Mouse (Mus musculus) MEL (cell line): ENCODE measurements around the gene Doc2b. TPM values are rescaled to one million over a fixed set of nuclear protein-coding genes. Genes with fewer than 3 reads are reported as not detected.

Source experiments
- DNase-seq: peaks from one replicate; pipeline ENCODE4 v3.0.0; 2011; ENCODE audit warnings: low read depth, low spot score
- H3K27ac ChIP-seq: 2 replicates; pipeline ENCODE4 v1.5.1; 2012; ENCODE audit warnings: low read depth, mild to moderate bottlenecking, control low read depth, low read length, moderate library complexity; ENCODE audit not compliant: control insufficient read depth
- H3K27me3 ChIP-seq, 2 experiments: fragments of 150-350 bp in 1 of 2; sonication (generic) in 1 of 2; 2 replicates each; pipeline ENCODE4 v1.6.1; 2012; ENCODE audit warnings: low read length in 2 of 2, mild to moderate bottlenecking in 2 of 2, improper control_type of control experiment in 1 of 2, moderate library complexity in 1 of 2; ENCODE audit not compliant: insufficient read depth in 2 of 2, control insufficient read depth in 1 of 2
- H3K36me3 ChIP-seq, 2 experiments: 2 replicates each; pipeline ENCODE4 v1.6.1; 2012 to 2014; ENCODE audit warnings: low read length in 2 of 2, improper control_type of control experiment in 1 of 2, inconsistent platforms in 1 of 2, mild to moderate bottlenecking in 1 of 2; ENCODE audit not compliant: insufficient read depth in 2 of 2, control insufficient read depth in 1 of 2
- H3K4me1 ChIP-seq, 2 experiments: fragments of 150-350 bp in 1 of 2; sonication (generic) in 1 of 2; 2 replicates each; pipeline ENCODE4 v1.6.1; 2012; ENCODE audit warnings: low read length in 2 of 2, improper control_type of control experiment in 1 of 2, mild to moderate bottlenecking in 1 of 2; ENCODE audit not compliant: insufficient read depth in 2 of 2, control insufficient read depth in 1 of 2
- H3K4me3 ChIP-seq, 2 experiments: fragments of 150-350 bp in 1 of 2; sonication (generic) in 1 of 2; 2 replicates each; pipeline ENCODE4 v1.5.1; 2012; ENCODE audit warnings: low read depth in 2 of 2, low read length in 2 of 2, mild to moderate bottlenecking in 2 of 2, moderate library complexity in 2 of 2, control low read depth in 1 of 2, improper control_type of control experiment in 1 of 2; ENCODE audit not compliant: control insufficient read depth in 1 of 2, insufficient read depth in 1 of 2
- H3K79me2 ChIP-seq: 2 replicates; pipeline ENCODE4 v1.6.1; 2012; ENCODE audit warnings: mild to moderate bottlenecking, low read length, moderate library complexity; ENCODE audit not compliant: control insufficient read depth, poor library complexity, insufficient read depth
- H3K9ac ChIP-seq: 2 replicates; pipeline ENCODE4 v1.6.1; 2012; ENCODE audit warnings: low read depth, mild to moderate bottlenecking, control low read depth, low read length, moderate library complexity; ENCODE audit not compliant: control insufficient read depth, poor library complexity, severe bottlenecking
- H3K9me3 ChIP-seq: fragments of 150-350 bp; sonication (generic); replicated peaks from 2 replicates; pipeline ENCODE4 v1.6.1; 2012; ENCODE audit warnings: mild to moderate bottlenecking, low read length, improper control_type of control experiment, moderate library complexity; ENCODE audit not compliant: insufficient read depth
- HCFC1 ChIP-seq: IDR thresholded peaks from 2 replicates; pipeline ENCODE4 v1.6.1; 2012; ENCODE audit warnings: low read depth, mild to moderate bottlenecking, inconsistent platforms, low read length, improper control_type of control experiment, moderate library complexity
- MYC ChIP-seq: IDR thresholded peaks from 2 replicates; pipeline ENCODE4 v1.6.1; 2011; ENCODE audit warnings: low read depth, mild to moderate bottlenecking, low read length, improper control_type of control experiment, moderate library complexity
- POLR2A ChIP-seq, 2 experiments: IDR thresholded peaks; 2 replicates each; pipeline ENCODE4 v1.6.1; 2011 to 2012; ENCODE audit warnings: low read length in 2 of 2, mild to moderate bottlenecking in 2 of 2, control low read depth in 1 of 2, improper control_type of control experiment in 1 of 2, low read depth in 1 of 2, moderate library complexity in 1 of 2; ENCODE audit not compliant: control insufficient read depth in 1 of 2, insufficient read depth in 1 of 2, poor library complexity in 1 of 2
- TBP ChIP-seq: IDR thresholded peaks from 2 replicates; pipeline ENCODE4 v1.8.0; 2011; ENCODE audit warnings: low read depth, low read length, improper control_type of control experiment
- USF2 ChIP-seq, 2 experiments: IDR thresholded peaks; 2 replicates each; pipeline ENCODE4 v1.6.1; 2011 to 2012; ENCODE audit warnings: improper control_type of control experiment in 2 of 2, low read length in 2 of 2, borderline replicate concordance in 1 of 2, inconsistent platforms in 1 of 2, low read depth in 1 of 2, mild to moderate bottlenecking in 1 of 2; ENCODE audit not compliant: insufficient read depth in 1 of 2
- ZNF384 ChIP-seq: IDR thresholded peaks from 2 replicates; pipeline ENCODE4 v1.6.1; 2012; ENCODE audit warnings: low read depth, mild to moderate bottlenecking, inconsistent platforms, low read length, improper control_type of control experiment
- polyA plus RNA-seq, 2 experiments: library from polyadenylated mRNA; stranded (reverse) in 1 of 2; unstranded in 1 of 2; fragments of >175 nt in 1 of 2; fragments of >200 nt in 1 of 2; gene quantifications; 2 replicates each; pipeline versions ENCODE4 v1.2.1 to v1.2.4; 2012; ENCODE audit warnings: low replicate concordance in 2 of 2, low read depth in 1 of 2; ENCODE audit not compliant: insufficient read length in 2 of 2, insufficient read depth in 1 of 2, missing spikeins in 1 of 2
- total RNA-seq: library from RNA; depleted of rRNA; stranded (reverse); fragments of 300-350 nt; gene quantifications from 2 replicates; pipeline ENCODE4 v1.2.3, GENCODE M21; 2012

The Doc2b gene
- total and polyA plus RNA-seq, 3 experiments, result not detected

DNA sequence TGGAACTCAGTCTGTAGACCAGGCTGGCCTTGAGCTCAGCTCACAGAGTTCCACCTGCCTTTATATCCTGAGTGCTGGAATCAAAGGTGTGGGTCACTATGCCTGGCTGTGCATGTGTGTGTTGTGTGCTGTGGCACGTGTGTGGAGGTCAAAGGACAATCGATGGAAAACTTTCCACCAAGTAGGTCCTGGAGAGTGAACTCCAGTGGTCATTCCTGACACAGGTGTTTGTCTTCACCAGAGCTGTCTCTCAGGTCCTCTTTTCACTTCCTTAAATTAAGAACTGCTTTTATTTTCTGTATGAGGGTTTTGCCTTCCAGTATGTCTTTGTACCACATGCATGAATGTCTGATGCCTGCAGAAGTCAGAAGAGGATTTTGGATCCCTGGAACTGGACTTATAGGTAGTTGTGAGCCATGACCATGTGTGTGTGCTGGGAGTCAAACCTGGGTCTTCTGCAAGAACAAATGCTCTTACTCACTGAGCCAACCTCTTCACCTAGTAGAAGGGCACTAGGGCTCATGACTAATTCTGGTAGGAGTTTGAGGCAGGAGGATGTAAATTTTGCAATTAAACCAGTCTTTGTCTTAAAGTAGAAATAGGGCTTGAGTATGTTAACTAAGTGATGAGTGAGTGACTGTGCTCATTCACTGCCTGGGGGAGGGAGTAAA lies 57.9 kb downstream of the Doc2b start:
- TF ChIP-seq ZNF384, result no peak
- no peak for TF ChIP-seq POLR2A (IDR thresholded peaks at IDR 0.05; ENCODE audit: control insufficient read depth in 1 of 2, insufficient read depth in 1 of 2, low read depth in 1 of 2, low read length in 2 of 2, poor library complexity in 1 of 2)
- no peak for TF ChIP-seq USF2 (IDR thresholded peaks at IDR 0.05; ENCODE audit: borderline replicate concordance in 1 of 2, insufficient read depth in 1 of 2, low read depth in 1 of 2, low read length in 2 of 2)
- peaks cover 38 to 40% of the 10 kb centered on the region in 2 experiments for H3K4me1 ChIP-seq
- H3K9me3 ChIP-seq, result no peaks in the 10 kb centered on the region
- peaks cover 30 to 81% of the 10 kb centered on the region in 2 experiments for H3K36me3 ChIP-seq
- H3K9ac ChIP-seq, result no peak overlapping the region
- peaks cover 93% of the 10 kb centered on the region for H3K79me2 ChIP-seq
- H3K27me3 ChIP-seq, result no peaks in the 10 kb centered on the region
- peak; percentile 23 for DNase-seq
- H3K27ac ChIP-seq, result no peak overlapping the region
- no peak overlapping the region for H3K4me3 ChIP-seq

DNA sequence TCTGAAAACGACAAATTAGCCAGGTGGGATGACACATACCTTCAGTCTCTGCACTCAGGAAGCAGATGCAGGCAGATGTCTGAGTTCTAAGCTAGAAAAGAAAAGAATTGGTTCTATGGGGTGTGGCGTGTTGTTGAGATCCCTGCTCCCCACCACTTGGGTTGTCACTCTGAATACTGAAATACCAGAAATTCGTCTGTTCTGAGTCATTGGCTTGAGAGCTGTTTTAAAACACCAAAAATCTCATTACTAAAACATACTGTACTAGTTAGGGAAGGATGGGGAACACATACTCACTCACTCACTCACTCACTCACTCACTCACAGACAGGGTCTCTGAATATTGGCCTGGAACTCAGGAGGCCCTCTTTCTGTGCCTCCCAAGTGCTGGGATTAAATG lies 58.9 kb downstream of the Doc2b start:
- H3K9ac ChIP-seq, result 0 out of 2 replicates have a peak overlapping the region, but pooled peaks have one; percentile 10
- H3K4me1 ChIP-seq, result peaks cover 38% of the 10 kb centered on the region in 2 experiments

DNA sequence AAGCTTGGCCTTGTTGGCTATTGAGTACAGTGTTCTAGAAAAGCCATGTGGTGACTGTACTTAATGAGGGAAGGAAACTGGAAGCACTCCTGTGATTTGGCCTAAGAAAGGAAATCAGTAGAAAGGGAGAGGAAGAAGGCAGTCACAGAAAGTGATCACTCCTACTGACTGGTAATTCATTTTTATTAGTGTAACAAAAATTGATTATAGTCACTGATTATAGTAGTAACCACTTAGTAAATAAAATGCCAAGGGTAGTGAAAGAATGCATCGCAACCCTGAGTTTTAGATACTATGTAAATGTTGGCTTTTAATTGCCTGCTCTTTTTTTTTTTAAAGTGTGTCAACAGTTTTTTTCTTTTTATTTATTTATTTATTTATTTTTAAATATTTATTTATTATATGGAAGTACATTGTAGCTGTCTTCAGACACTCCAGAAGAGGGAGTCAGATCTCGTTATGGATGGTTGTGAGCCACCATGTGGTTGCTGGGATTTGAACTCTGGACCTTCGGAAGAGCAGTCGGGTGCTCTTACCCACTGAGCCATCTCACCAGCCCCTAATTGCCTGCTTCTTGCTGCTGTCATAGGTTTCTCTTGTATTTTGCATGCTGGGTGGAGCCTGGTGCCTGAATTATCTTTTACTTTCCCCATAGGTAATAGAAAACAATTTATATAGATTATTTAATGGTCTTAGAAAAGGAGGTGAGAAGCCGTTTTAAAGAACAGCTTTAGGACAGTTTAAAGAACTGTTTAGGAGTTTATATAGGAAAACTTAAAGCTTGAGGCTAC lies 60.2 kb downstream of the Doc2b start:
- Histone ChIP-seq H3K4me3 (no peak overlapping the region), H3K36me3 (peaks cover 19 to 64% of the 10 kb centered on the region in 2 experiments), H3K79me2 (peaks cover 73% of the 10 kb centered on the region), H3K9me3 (no peaks in the 10 kb centered on the region), H3K27me3 (no peaks in the 10 kb centered on the region), H3K9ac (0 out of 2 replicates have a peak overlapping the region, but pooled peaks have one; percentile 5), H3K4me1 (peaks cover 25 to 32% of the 10 kb centered on the region in 2 experiments), H3K27ac (no peak overlapping the region)
- TF ChIP-seq MYC (no peak), TBP (peak; percentile 58; the same call in 1 of the 2 replicates)
- DNase-seq, result no peak

More for the DNA sequence above, 58.9 kb downstream of the Doc2b start:
- H3K36me3 ChIP-seq, result peaks cover 23 to 76% of the 10 kb centered on the region in 2 experiments
- DNase-seq, result no peak
- H3K27ac ChIP-seq, result no peak overlapping the region
- H3K9me3 ChIP-seq, result no peaks in the 10 kb centered on the region
- no peak for TF ChIP-seq HCFC1
- 0 out of 4 replicates have a peak, but pooled peaks of 1 of the 2 experiments have one; percentile 2 for TF ChIP-seq POLR2A (IDR thresholded peaks at IDR 0.05; ENCODE audit: control insufficient read depth in 1 of 2, insufficient read depth in 1 of 2, low read depth in 1 of 2, low read length in 2 of 2, poor library complexity in 1 of 2)
- no peak overlapping the region for H3K4me3 ChIP-seq
- H3K27me3 ChIP-seq, result no peaks in the 10 kb centered on the region
- H3K79me2 ChIP-seq, result peaks cover 86% of the 10 kb centered on the region
